Mouse (Mus musculus) hindbrain, embryonic 13.5 days (tissue): ENCODE measurements around the gene Tnp1. TPM values are rescaled to one million over a fixed set of nuclear protein-coding genes. Genes with fewer than 3 reads are reported as not detected.

Experiments used
- polyA plus RNA-seq: library from polyadenylated mRNA; unstranded; fragments of >200 nt; fragmentation: Nextera tagmentation; extraction: Ambion mirVana; gene quantifications from 2 replicates; pipeline ENCODE4 v1.2.1, GENCODE M21; 2015

Gene Tnp1
- polyA plus RNA-seq, 1 experiment from 2014 or later: not detected

Other genes with a start within 250 kb of the Tnp1 start
- gene Igfbp2, start 191.4 kb downstream of the Tnp1 start, polyA plus RNA-seq: 392 and 465 TPM in 2 replicates
- 60.5 and 68.4 TPM in 2 replicates for gene Igfbp5, start 141.0 kb downstream of the Tnp1 start, polyA plus RNA-seq